Mouse (Mus musculus) C2C12 (cell line): ENCODE measurements around the gene Elk3.

Experiments used
- CTCF ChIP-seq: IDR thresholded peaks from one replicate; pipeline ENCODE4 v1.5.1; 2011; ENCODE audit not compliant: control insufficient read depth, insufficient read depth, insufficient read length
- FOSL1 ChIP-seq: IDR thresholded peaks from one replicate; pipeline ENCODE4 v1.8.0; 2011; ENCODE audit warnings: mild to moderate bottlenecking, low read length; ENCODE audit not compliant: poor library complexity, insufficient read depth, severe bottlenecking
- MAX ChIP-seq: IDR thresholded peaks from one replicate; pipeline ENCODE4 v1.6.1; 2011; ENCODE audit warnings: mild to moderate bottlenecking, control low read depth
- MYOD1 ChIP-seq: IDR thresholded peaks from one replicate; pipeline ENCODE4 v1.6.1; 2011; ENCODE audit warnings: low read depth; ENCODE audit not compliant: control insufficient read depth, insufficient read length
- MYOG ChIP-seq: IDR thresholded peaks from one replicate; pipeline ENCODE4 v1.6.1; 2011; ENCODE audit not compliant: control insufficient read depth, insufficient read length; ENCODE audit errors: extremely low read depth
- USF1 ChIP-seq: IDR thresholded peaks from one replicate; pipeline ENCODE4 v1.6.1; 2011; ENCODE audit warnings: low read depth, mild to moderate bottlenecking, control low read depth, moderate library complexity

DNA sequence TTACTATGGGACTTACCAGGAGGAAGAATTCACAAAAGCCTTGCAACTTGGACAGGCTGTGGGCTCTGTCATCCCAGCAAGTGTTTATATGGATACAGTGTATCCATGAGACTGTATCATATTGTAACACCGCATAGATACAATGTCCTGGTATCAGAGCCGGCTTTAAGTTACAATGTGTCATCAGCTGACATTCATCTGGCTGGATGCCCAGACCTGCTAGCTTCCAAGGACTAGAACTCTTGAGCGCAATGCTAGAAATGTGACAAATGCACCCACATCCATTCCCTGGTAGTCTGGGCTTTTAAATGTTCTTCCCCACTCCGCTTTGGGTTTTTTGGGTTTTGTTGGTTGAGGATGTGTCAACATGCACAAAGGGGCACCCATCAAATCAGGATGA, 22.6 kb downstream of the Elk3 start:
- TF ChIP-seq CTCF (no peak), MAX (no peak), MYOD1 (peak; percentile 23), USF1 (peak; percentile 74), FOSL1 (no peak), MYOG (no peak)
